Mouse (Mus musculus): ENCODE data around the gene Ttc39d. TPM values are rescaled to one million over a fixed set of nuclear protein-coding genes. Genes with fewer than 3 reads are reported as not detected.

The Ttc39d gene
- 137 and 174 TPM in 2 replicates for polyA plus RNA-seq (2012; rRNA removed)

- Histone ChIP-seq H3K4me3 (ENCODE audit: control insufficient read depth, low read depth, low read length) (peak within 1 kb of the TSS; percentile 95), H3K27ac (ENCODE audit: control insufficient read depth, insufficient read depth, low read depth, low read length) (peak within 1 kb of the TSS; percentile 99)
- no peak; the same call in 1 of the 2 replicates for TF ChIP-seq CTCF (IDR thresholded peaks at IDR 0.05; ENCODE audit: control insufficient read depth, insufficient read depth, insufficient replicate concordance, low read depth, low read length)
- TF ChIP-seq POLR2A (IDR thresholded peaks at IDR 0.05; ENCODE audit: control insufficient read depth, low read depth, low read length): peak; percentile 100
These were observed at the start of gene Ttc39d, which contains the start of gene Srsf7 for GRCm38 (mm10) chr17:80206671-80207581. Ttc39d (plus strand) TSS chr17:80207460. Srsf7 (minus strand) TSS chr17:80207307.

GRCm38 (mm10) chr17:80157489-80157888, 49.8 kb upstream of the Ttc39d start:
- Histone ChIP-seq H3K27ac (ENCODE audit: control insufficient read depth, insufficient read depth, low read depth, low read length) (no peak overlapping the region), H3K27me3 (ENCODE audit: control insufficient read depth, insufficient read depth, low read length) (no peaks in the 10 kb centered on the region), H3K36me3 (ENCODE audit: control insufficient read depth, insufficient read depth, low read length) (no peaks in the 10 kb centered on the region), H3K4me1 (ENCODE audit: control insufficient read depth, insufficient read depth, low read length) (no peaks in the 10 kb centered on the region), H3K4me3 (ENCODE audit: control insufficient read depth, low read depth, low read length) (no peak overlapping the region)
- TF ChIP-seq POLR2A (IDR thresholded peaks at IDR 0.05; ENCODE audit: control insufficient read depth, low read depth, low read length) (no peak), CTCF (IDR thresholded peaks at IDR 0.05; ENCODE audit: control insufficient read depth, insufficient read depth, insufficient replicate concordance, low read depth, low read length) (no peak)

More at GRCm38 (mm10) chr17:80206671-80207581, at the start of gene Ttc39d, which contains the start of gene Srsf7:
- Histone ChIP-seq H3K27me3 (ENCODE audit: control insufficient read depth, insufficient read depth, low read length) (no peaks in the 10 kb centered on the region), H3K4me1 (ENCODE audit: control insufficient read depth, insufficient read depth, low read length) (no peaks in the 10 kb centered on the region), H3K36me3 (ENCODE audit: control insufficient read depth, insufficient read depth, low read length) (peaks cover 5% of the 10 kb centered on the region)

- Histone ChIP-seq H3K27ac (ENCODE audit: control insufficient read depth, insufficient read depth, low read depth, low read length) (no peak overlapping the region), H3K4me3 (ENCODE audit: control insufficient read depth, low read depth, low read length) (no peak overlapping the region), H3K27me3 (ENCODE audit: control insufficient read depth, insufficient read depth, low read length) (no peaks in the 10 kb centered on the region), H3K4me1 (ENCODE audit: control insufficient read depth, insufficient read depth, low read length) (no peaks in the 10 kb centered on the region), H3K36me3 (ENCODE audit: control insufficient read depth, insufficient read depth, low read length) (no peaks in the 10 kb centered on the region)
- no peak for TF ChIP-seq POLR2A (IDR thresholded peaks at IDR 0.05; ENCODE audit: control insufficient read depth, low read depth, low read length)
- TF ChIP-seq CTCF (IDR thresholded peaks at IDR 0.05; ENCODE audit: control insufficient read depth, insufficient read depth, insufficient replicate concordance, low read depth, low read length): no peak
These were observed 46.8 kb upstream of the Ttc39d start for GRCm38 (mm10) chr17:80160454-80160853.

GRCm38 (mm10) chr17:80163991-80164390, 43.3 kb upstream of the Ttc39d start:
- Histone ChIP-seq H3K4me1 (ENCODE audit: control insufficient read depth, insufficient read depth, low read length) (peaks cover 6% of the 10 kb centered on the region), H3K27ac (ENCODE audit: control insufficient read depth, insufficient read depth, low read depth, low read length) (no peak overlapping the region), H3K27me3 (ENCODE audit: control insufficient read depth, insufficient read depth, low read length) (no peaks in the 10 kb centered on the region), H3K36me3 (ENCODE audit: control insufficient read depth, insufficient read depth, low read length) (no peaks in the 10 kb centered on the region), H3K4me3 (ENCODE audit: control insufficient read depth, low read depth, low read length) (no peak overlapping the region)
- TF ChIP-seq CTCF (IDR thresholded peaks at IDR 0.05; ENCODE audit: control insufficient read depth, insufficient read depth, insufficient replicate concordance, low read depth, low read length) (no peak), POLR2A (IDR thresholded peaks at IDR 0.05; ENCODE audit: control insufficient read depth, low read depth, low read length) (no peak)

GRCm38 (mm10) chr17:80165741-80166140, 41.5 kb upstream of the Ttc39d start:
- TF ChIP-seq CTCF (IDR thresholded peaks at IDR 0.05; ENCODE audit: control insufficient read depth, insufficient read depth, insufficient replicate concordance, low read depth, low read length): no peak
- TF ChIP-seq POLR2A (IDR thresholded peaks at IDR 0.05; ENCODE audit: control insufficient read depth, low read depth, low read length): no peak
- H3K4me3 ChIP-seq (ENCODE audit: control insufficient read depth, low read depth, low read length): no peak overlapping the region
- no peak overlapping the region for H3K27ac ChIP-seq (ENCODE audit: control insufficient read depth, insufficient read depth, low read depth, low read length)
- H3K4me1 ChIP-seq (ENCODE audit: control insufficient read depth, insufficient read depth, low read length): peaks cover 6% of the 10 kb centered on the region
- H3K27me3 ChIP-seq (ENCODE audit: control insufficient read depth, insufficient read depth, low read length): no peaks in the 10 kb centered on the region
- H3K36me3 ChIP-seq (ENCODE audit: control insufficient read depth, insufficient read depth, low read length): no peaks in the 10 kb centered on the region

- Histone ChIP-seq H3K4me3 (ENCODE audit: control insufficient read depth, low read depth, low read length) (no peak overlapping the region), H3K4me1 (ENCODE audit: control insufficient read depth, insufficient read depth, low read length) (peaks cover 6% of the 10 kb centered on the region), H3K36me3 (ENCODE audit: control insufficient read depth, insufficient read depth, low read length) (no peaks in the 10 kb centered on the region), H3K27ac (ENCODE audit: control insufficient read depth, insufficient read depth, low read depth, low read length) (no peak overlapping the region), H3K27me3 (ENCODE audit: control insufficient read depth, insufficient read depth, low read length) (no peaks in the 10 kb centered on the region)
- TF ChIP-seq CTCF (IDR thresholded peaks at IDR 0.05; ENCODE audit: control insufficient read depth, insufficient read depth, insufficient replicate concordance, low read depth, low read length) (no peak), POLR2A (IDR thresholded peaks at IDR 0.05; ENCODE audit: control insufficient read depth, low read depth, low read length) (no peak)
These were observed 40.9 kb upstream of the Ttc39d start for GRCm38 (mm10) chr17:80166346-80166745.

- Histone ChIP-seq H3K4me1 (ENCODE audit: control insufficient read depth, insufficient read depth, low read length) (peaks cover 6% of the 10 kb centered on the region), H3K27ac (ENCODE audit: control insufficient read depth, insufficient read depth, low read depth, low read length) (no peak overlapping the region), H3K4me3 (ENCODE audit: control insufficient read depth, low read depth, low read length) (no peak overlapping the region), H3K27me3 (ENCODE audit: control insufficient read depth, insufficient read depth, low read length) (no peaks in the 10 kb centered on the region), H3K36me3 (ENCODE audit: control insufficient read depth, insufficient read depth, low read length) (no peaks in the 10 kb centered on the region)
- TF ChIP-seq POLR2A (IDR thresholded peaks at IDR 0.05; ENCODE audit: control insufficient read depth, low read depth, low read length) (no peak), CTCF (IDR thresholded peaks at IDR 0.05; ENCODE audit: control insufficient read depth, insufficient read depth, insufficient replicate concordance, low read depth, low read length) (no peak)
These were observed 39.8 kb upstream of the Ttc39d start for GRCm38 (mm10) chr17:80167436-80167835.

All from testis, adult 2 months (tissue).